Mouse (Mus musculus) ES-Bruce4 (cell line): ENCODE data around the gene Ccl1. TPM values are rescaled to one million over a fixed set of nuclear protein-coding genes. Genes with fewer than 3 reads are reported as not detected.

Experiments
- H3K27ac ChIP-seq: 2 replicates; pipeline ENCODE4 v1.5.1; 2012; ENCODE audit warnings: low read length, inconsistent platforms; ENCODE audit not compliant: insufficient read depth
- H3K27me3 ChIP-seq: 2 replicates; pipeline ENCODE4 v1.6.1; 2012; ENCODE audit warnings: mild to moderate bottlenecking, low read length, inconsistent platforms; ENCODE audit not compliant: control insufficient read depth, poor library complexity, insufficient read depth, severe bottlenecking
- H3K36me3 ChIP-seq: 2 replicates; pipeline ENCODE4 v1.6.1; 2012; ENCODE audit warnings: inconsistent platforms, mild to moderate bottlenecking, low read length, moderate library complexity; ENCODE audit not compliant: control insufficient read depth, poor library complexity, insufficient read depth, severe bottlenecking
- H3K4me1 ChIP-seq: one replicate; pipeline ENCODE4 v1.8.1; 2011; ENCODE audit warnings: low read length; ENCODE audit not compliant: control insufficient read depth, insufficient read depth
- H3K4me3 ChIP-seq: 2 replicates; pipeline ENCODE4 v1.5.1; 2011; ENCODE audit warnings: low read depth, mild to moderate bottlenecking, low read length
- H3K9ac ChIP-seq: 2 replicates; pipeline ENCODE4 v1.6.1; 2012; ENCODE audit warnings: low read depth, mild to moderate bottlenecking, inconsistent platforms; ENCODE audit not compliant: poor library complexity, severe bottlenecking
- H3K9me3 ChIP-seq: replicated peaks from 2 replicates; pipeline ENCODE4 v1.6.1; 2012; ENCODE audit warnings: mild to moderate bottlenecking, low read length, inconsistent platforms; ENCODE audit not compliant: control insufficient read depth, poor library complexity, insufficient read depth, severe bottlenecking
- CTCF ChIP-seq: IDR thresholded peaks from one replicate; pipeline ENCODE4 v1.8.1; 2011; ENCODE audit warnings: low read depth, low read length
- EP300 ChIP-seq: IDR thresholded peaks from 2 replicates; pipeline ENCODE4 v1.6.1; 2011; ENCODE audit warnings: low read depth, low read length; ENCODE audit not compliant: insufficient read depth
- POLR2A ChIP-seq: IDR thresholded peaks from one replicate; pipeline ENCODE4 v1.8.1; 2011; ENCODE audit warnings: low read length; ENCODE audit not compliant: insufficient read depth
- polyA plus RNA-seq: library from polyadenylated mRNA; stranded (reverse); fragments of >200 nt; gene quantifications from 2 replicates; pipeline ENCODE4 v1.2.4, GENCODE M21; 2011; ENCODE audit warnings: low read depth; ENCODE audit not compliant: missing spikeins, insufficient read depth, insufficient read length

Gene Ccl1
- polyA plus RNA-seq, 1 experiment = not detected

DNA sequence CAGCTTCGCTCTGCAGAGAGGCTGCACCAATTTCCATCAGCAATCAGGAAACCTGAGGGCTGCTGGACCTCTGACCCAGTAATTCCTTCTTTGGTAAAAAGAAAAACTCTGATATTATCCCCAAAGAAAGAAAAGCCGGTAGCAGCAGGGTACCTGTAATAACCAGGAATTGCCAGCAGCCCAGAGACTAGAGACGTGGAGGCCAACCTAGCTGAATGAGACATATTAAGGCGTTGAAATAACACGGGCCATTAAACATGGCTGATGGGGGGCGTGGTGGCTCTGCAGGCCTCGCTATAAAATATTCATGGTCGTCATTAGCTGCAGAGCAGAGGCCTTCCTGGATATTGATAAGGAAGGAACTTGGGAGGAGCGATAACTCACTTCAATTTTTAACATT is 78.5 kb downstream of the Ccl1 start:
- TF ChIP-seq POLR2A = no peak
- TF ChIP-seq CTCF = no peak
- TF ChIP-seq EP300 = no peak
- Histone ChIP-seq H3K27me3 (no peaks in the 10 kb centered on the region), H3K4me1 (no peaks in the 10 kb centered on the region)

GRCm38 (mm10) chr11:82225936-82226335 is 79.6 kb downstream of the Ccl1 start:
- TF ChIP-seq EP300 (no peak), POLR2A (no peak), CTCF (no peak)

More for the DNA sequence above, 78.5 kb downstream of the Ccl1 start:
- Histone ChIP-seq H3K36me3 (no peaks in the 10 kb centered on the region), H3K9me3 (no peaks in the 10 kb centered on the region), H3K4me3 (no peak overlapping the region), H3K9ac (no peak overlapping the region), H3K27ac (no peak overlapping the region)

DNA sequence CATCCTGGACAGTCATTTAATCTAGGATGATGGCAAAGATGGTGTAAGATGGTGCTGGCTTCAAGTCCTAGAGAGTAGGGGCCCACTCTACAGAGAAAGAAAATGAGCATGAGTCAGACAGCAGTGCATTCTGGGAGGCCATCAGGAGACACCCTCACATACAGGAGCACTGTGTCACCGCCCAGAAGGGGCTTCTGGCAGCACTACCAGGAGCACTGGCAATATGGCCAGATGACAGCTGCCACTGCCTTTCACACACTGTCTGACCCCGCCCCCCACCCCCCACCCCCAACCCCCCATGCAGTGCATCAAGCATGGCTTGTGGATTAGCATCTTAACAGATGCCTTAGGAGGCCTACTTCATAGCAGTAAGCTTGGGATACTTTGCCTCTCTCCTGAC is 89.0 kb downstream of the Ccl1 start:
- Histone ChIP-seq H3K36me3 (no peaks in the 10 kb centered on the region), H3K9ac (no peak overlapping the region), H3K9me3 (no peaks in the 10 kb centered on the region), H3K4me1 (no peaks in the 10 kb centered on the region), H3K27me3 (no peaks in the 10 kb centered on the region), H3K27ac (no peak overlapping the region), H3K4me3 (no peak overlapping the region)
- no peak for TF ChIP-seq CTCF

More at GRCm38 (mm10) chr11:82225936-82226335, 79.6 kb downstream of the Ccl1 start:
- H3K4me1 ChIP-seq = no peaks in the 10 kb centered on the region
- no peak overlapping the region for H3K9ac ChIP-seq
- no peaks in the 10 kb centered on the region for H3K9me3 ChIP-seq
- H3K4me3 ChIP-seq = no peak overlapping the region
- H3K27ac ChIP-seq = no peak overlapping the region
- H3K36me3 ChIP-seq = no peaks in the 10 kb centered on the region
- H3K27me3 ChIP-seq = no peaks in the 10 kb centered on the region

GRCm38 (mm10) chr11:82214405-82214804 is 91.1 kb downstream of the Ccl1 start:
- no peak overlapping the region for H3K27ac ChIP-seq
- no peaks in the 10 kb centered on the region for H3K36me3 ChIP-seq
- H3K4me3 ChIP-seq = no peak overlapping the region
- TF ChIP-seq POLR2A (no peak), CTCF (no peak), EP300 (no peak)
- no peaks in the 10 kb centered on the region for H3K27me3 ChIP-seq
- no peaks in the 10 kb centered on the region for H3K9me3 ChIP-seq
- no peaks in the 10 kb centered on the region for H3K4me1 ChIP-seq
- H3K9ac ChIP-seq = no peak overlapping the region

DNA sequence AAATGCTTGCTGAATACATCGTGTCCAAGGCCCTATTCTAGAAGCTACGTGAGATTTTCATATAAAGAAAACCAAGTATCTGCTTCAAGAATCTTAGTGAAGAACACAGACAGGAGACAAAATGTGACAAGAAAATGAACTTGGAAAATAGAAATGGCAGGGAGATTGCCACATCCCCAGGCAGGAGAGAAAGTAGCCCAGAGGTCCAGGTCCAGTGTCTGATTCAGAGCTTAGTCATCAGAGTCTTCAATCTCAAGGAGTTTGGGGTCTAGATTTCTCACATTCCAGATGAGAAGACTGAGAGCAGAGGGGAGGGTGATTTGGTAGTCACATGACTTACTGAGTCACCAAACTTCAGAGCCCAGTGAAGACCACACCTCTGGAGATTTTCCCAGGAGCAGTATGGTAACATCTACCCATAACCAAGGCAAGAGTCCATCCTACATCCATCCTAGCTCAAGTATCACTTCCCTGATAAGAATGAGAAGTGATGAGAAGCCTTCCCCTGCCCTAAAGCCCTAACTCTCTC is 98.5 kb downstream of the Ccl1 start:
- Histone ChIP-seq H3K36me3 (no peaks in the 10 kb centered on the region), H3K9me3 (no peaks in the 10 kb centered on the region), H3K27me3 (no peaks in the 10 kb centered on the region), H3K4me3 (no peak overlapping the region), H3K9ac (no peak overlapping the region), H3K4me1 (no peaks in the 10 kb centered on the region), H3K27ac (no peak overlapping the region)
- TF ChIP-seq EP300 (no peak), CTCF (no peak), POLR2A (no peak)

DNA sequence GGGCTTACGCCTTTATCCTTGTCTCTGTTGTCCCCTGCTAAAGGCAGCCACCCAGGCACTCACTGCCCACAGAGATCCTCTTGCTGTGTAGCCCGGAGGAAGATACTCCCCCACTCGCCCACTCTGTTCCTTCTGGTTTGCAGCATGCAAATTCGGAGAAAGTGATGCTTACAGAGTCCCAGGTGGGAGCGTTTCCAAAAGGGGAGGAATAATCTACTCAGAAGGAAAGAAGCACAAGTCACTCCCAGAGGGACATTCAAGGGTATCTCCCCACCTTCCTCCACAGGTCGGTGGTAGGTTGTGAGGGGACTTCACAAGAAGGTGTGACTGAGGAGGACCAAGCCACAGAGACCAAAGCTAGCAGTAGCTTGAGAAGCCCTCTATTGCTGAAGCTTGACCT is 100.3 kb downstream of the Ccl1 start:
- TF ChIP-seq CTCF (no peak), POLR2A (no peak), EP300 (no peak)
- Histone ChIP-seq H3K9ac (no peak overlapping the region), H3K27ac (no peak overlapping the region), H3K36me3 (no peaks in the 10 kb centered on the region), H3K9me3 (no peaks in the 10 kb centered on the region), H3K27me3 (no peaks in the 10 kb centered on the region), H3K4me3 (no peak overlapping the region), H3K4me1 (no peaks in the 10 kb centered on the region)
